Mouse (Mus musculus): ENCODE measurements at regions not wholly inside any gene's neighbourhood (a gene's known extent, or its start where the extent isn't known, plus 50 kb on each side); places are given as distances from the start of the nearest gene placed in this dataset.

DNA sequence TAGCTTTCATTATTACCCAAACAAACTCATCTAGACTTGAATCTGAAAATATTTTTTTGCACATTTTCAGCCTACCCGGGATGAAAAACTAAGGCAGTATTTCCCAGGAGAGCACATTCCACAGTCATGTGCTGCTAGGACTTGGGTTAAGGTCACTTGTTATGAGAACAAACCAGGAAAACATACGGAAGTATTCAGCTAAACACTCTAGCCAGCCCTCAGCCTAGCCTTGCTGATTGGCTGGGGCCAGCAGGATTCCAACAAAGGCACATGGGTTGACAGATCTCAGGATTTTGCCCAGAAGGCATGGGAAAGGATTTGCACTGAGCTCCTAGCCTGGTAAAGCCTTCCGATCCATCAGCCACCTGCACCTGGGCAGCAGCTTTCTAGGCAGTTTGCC lies 68.0 kb upstream of the Jak1 start:
- WGBS, result 61% methylated on average over 3 of the region's 3 CpGs
- H3K4me2 ChIP-seq (ENCODE audit: low read depth, low read length), result no peak overlapping the region
- no peaks in the 10 kb centered on the region for H3K27me3 ChIP-seq (ENCODE audit: control insufficient read depth, insufficient read depth, low read length)
- no peak overlapping the region for H3K27ac ChIP-seq (ENCODE audit: low read length)
- H3K4me1 ChIP-seq (ENCODE audit: control insufficient read depth, insufficient read depth, low read length), result no peaks in the 10 kb centered on the region
- H3K4me3 ChIP-seq (replicated peaks; ENCODE audit: low read length), result no peak overlapping the region
- ATAC-seq (ENCODE audit: insufficient read depth, low FRiP score), result no peak
- H3K9me3 ChIP-seq (replicated peaks; ENCODE audit: control insufficient read depth, low read length), result no peaks in the 10 kb centered on the region
- H3K36me3 ChIP-seq (ENCODE audit: control insufficient read depth, insufficient read depth, low read length), result no peaks in the 10 kb centered on the region
- H3K9ac ChIP-seq (ENCODE audit: low read length), result no peak overlapping the region

DNA sequence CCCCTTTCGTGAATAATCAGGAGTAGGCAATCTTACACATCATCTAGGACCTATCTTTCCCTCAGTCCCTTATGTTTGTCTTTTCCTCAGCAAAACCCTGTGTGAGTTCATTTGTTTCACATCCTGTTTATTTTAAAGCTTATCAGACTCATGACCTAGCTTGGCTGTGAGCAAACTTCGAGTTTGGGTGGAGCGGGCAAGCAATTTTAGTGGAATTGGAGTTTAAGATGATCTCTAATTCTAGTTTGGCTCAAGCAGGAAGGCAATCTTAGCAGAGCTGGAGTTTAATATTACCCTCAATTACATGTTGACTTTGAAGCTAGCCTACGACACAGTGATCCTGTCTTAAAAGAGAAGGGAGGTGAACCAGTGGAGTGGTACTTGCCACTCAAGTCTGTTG lies 66.1 kb upstream of the Jak1 start:
- Histone ChIP-seq H3K9me3 (replicated peaks; ENCODE audit: control insufficient read depth, low read length) (no peaks in the 10 kb centered on the region), H3K36me3 (ENCODE audit: control insufficient read depth, insufficient read depth, low read length) (no peaks in the 10 kb centered on the region), H3K27me3 (ENCODE audit: control insufficient read depth, insufficient read depth, low read length) (no peaks in the 10 kb centered on the region), H3K4me2 (ENCODE audit: low read depth, low read length) (no peak overlapping the region), H3K4me3 (replicated peaks; ENCODE audit: low read length) (no peak overlapping the region), H3K27ac (ENCODE audit: low read length) (no peak overlapping the region), H3K4me1 (ENCODE audit: control insufficient read depth, insufficient read depth, low read length) (no peaks in the 10 kb centered on the region), H3K9ac (ENCODE audit: low read length) (no peak overlapping the region)
- ATAC-seq (ENCODE audit: insufficient read depth, low FRiP score), result no peak
- WGBS, result 40% methylated on average over 4 of the region's 4 CpGs

DNA sequence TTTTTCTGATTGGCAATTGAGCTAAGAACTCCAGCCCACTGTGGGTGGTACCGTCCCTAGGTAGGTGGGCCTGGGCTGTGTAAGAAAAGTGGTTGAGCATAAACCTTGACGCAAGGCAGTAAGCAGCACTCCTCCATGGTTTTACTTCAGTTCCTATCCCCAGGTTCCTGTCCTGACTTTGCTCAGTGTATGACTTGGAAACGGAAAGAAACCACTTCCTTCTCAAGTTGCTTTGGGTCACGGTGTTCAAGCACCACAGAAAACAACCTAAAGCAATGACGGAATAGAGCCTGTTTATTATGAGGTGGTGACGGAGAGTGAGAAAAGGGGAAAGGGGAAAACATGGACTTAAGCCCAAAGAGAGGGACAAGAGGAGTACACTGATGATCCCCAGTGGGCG lies 64.0 kb upstream of the Jak1 start:
- Histone ChIP-seq H3K4me2 (ENCODE audit: low read depth, low read length) (no peak overlapping the region), H3K27me3 (ENCODE audit: control insufficient read depth, insufficient read depth, low read length) (no peaks in the 10 kb centered on the region), H3K9ac (ENCODE audit: low read length) (no peak overlapping the region), H3K36me3 (ENCODE audit: control insufficient read depth, insufficient read depth, low read length) (no peaks in the 10 kb centered on the region), H3K4me1 (ENCODE audit: control insufficient read depth, insufficient read depth, low read length) (no peaks in the 10 kb centered on the region), H3K4me3 (replicated peaks; ENCODE audit: low read length) (no peak overlapping the region), H3K27ac (ENCODE audit: low read length) (no peak overlapping the region), H3K9me3 (replicated peaks; ENCODE audit: control insufficient read depth, low read length) (no peaks in the 10 kb centered on the region)
- ATAC-seq (ENCODE audit: insufficient read depth, low FRiP score), result no peak
- WGBS, result 84% methylated on average over 7 of the region's 7 CpGs

DNA sequence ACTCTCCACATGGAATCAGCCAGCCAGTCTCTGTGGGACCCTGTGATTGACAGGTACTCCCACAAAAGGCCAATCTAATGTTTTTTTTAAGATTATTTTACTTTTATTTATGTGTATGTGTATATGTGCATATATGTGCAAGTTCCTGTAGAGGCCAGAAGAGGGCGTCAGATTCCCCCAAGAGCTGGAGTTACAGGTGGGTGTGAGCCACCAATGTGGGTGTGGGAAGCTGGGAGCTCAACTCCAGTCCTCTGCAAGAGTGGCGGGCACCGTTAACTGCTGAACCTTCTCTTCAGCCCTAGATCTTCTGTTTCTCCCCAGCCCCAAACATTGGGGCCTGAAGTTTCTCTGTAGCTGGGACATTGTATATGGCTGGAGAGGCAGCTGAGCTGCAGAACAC lies 61.0 kb upstream of the Jak1 start:
- Histone ChIP-seq H3K4me3 (replicated peaks; ENCODE audit: low read length) (no peak overlapping the region), H3K9me3 (replicated peaks; ENCODE audit: control insufficient read depth, low read length) (no peaks in the 10 kb centered on the region), H3K9ac (ENCODE audit: low read length) (no peak overlapping the region), H3K27ac (ENCODE audit: low read length) (no peak overlapping the region), H3K4me2 (ENCODE audit: low read depth, low read length) (no peak overlapping the region), H3K4me1 (ENCODE audit: control insufficient read depth, insufficient read depth, low read length) (no peaks in the 10 kb centered on the region), H3K27me3 (ENCODE audit: control insufficient read depth, insufficient read depth, low read length) (no peaks in the 10 kb centered on the region), H3K36me3 (ENCODE audit: control insufficient read depth, insufficient read depth, low read length) (no peaks in the 10 kb centered on the region)
- WGBS, result 83% methylated on average over 3 of the region's 3 CpGs
- no peak for ATAC-seq (ENCODE audit: insufficient read depth, low FRiP score)

DNA sequence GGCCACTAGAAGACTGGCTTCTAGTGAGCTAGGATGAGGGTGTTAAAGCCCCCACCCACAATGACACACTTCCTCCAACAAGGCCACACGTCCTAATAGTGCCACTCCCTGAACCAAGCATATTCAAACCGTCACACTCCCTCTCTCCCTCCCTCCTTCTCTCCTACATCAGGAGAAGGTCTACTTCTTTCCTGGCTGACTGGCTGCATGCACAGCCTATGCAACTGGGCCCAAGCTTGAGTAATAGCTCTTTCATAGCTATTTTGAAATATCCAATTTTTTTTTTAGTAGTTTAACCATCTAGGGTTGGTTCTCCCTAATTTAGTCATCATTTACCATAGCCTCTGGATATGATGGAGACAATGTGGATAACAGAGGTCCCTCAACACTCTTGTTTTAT lies 56.6 kb upstream of the Jak1 start:
- H3K4me1 ChIP-seq (ENCODE audit: control insufficient read depth, insufficient read depth, low read length), result no peaks in the 10 kb centered on the region
- no peak overlapping the region for H3K27ac ChIP-seq (ENCODE audit: low read length)
- ATAC-seq (ENCODE audit: insufficient read depth, low FRiP score), result no peak
- H3K9me3 ChIP-seq (replicated peaks; ENCODE audit: control insufficient read depth, low read length), result no peaks in the 10 kb centered on the region
- no peaks in the 10 kb centered on the region for H3K36me3 ChIP-seq (ENCODE audit: control insufficient read depth, insufficient read depth, low read length)
- no peaks in the 10 kb centered on the region for H3K27me3 ChIP-seq (ENCODE audit: control insufficient read depth, insufficient read depth, low read length)
- H3K4me3 ChIP-seq (replicated peaks; ENCODE audit: low read length), result no peak overlapping the region
- no peak overlapping the region for H3K9ac ChIP-seq (ENCODE audit: low read length)
- 75% methylated on average over 2 of the region's 2 CpGs for WGBS
- no peak overlapping the region for H3K4me2 ChIP-seq (ENCODE audit: low read depth, low read length)

DNA sequence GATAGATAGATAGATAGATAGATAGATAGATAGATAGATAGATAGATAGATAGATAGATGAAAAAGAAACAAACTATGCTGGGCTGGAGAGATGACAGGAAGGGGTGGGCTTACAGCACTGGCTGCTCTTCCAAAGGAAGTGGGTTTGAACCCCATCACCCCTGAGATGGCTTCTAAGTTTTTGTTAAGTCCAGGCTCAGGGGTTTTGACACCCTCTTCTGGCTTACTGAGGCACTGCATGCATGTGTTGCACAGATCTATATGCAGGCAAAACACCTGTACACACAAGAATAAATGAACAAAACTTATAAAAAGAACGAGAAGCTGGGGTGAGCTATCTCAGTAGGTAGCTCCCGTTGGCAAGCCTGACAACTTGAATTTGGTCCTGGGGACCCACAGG lies 55.5 kb upstream of the Jak1 start:
- Histone ChIP-seq H3K27ac (ENCODE audit: low read length) (no peak overlapping the region), H3K4me3 (replicated peaks; ENCODE audit: low read length) (no peak overlapping the region), H3K9me3 (replicated peaks; ENCODE audit: control insufficient read depth, low read length) (no peaks in the 10 kb centered on the region), H3K4me1 (ENCODE audit: control insufficient read depth, insufficient read depth, low read length) (no peaks in the 10 kb centered on the region), H3K9ac (ENCODE audit: low read length) (no peak overlapping the region), H3K27me3 (ENCODE audit: control insufficient read depth, insufficient read depth, low read length) (no peaks in the 10 kb centered on the region), H3K4me2 (ENCODE audit: low read depth, low read length) (no peak overlapping the region), H3K36me3 (ENCODE audit: control insufficient read depth, insufficient read depth, low read length) (no peaks in the 10 kb centered on the region)
- WGBS, result 68% methylated on average over 2 of the region's 2 CpGs
- ATAC-seq (ENCODE audit: insufficient read depth, low FRiP score), result no peak

DNA sequence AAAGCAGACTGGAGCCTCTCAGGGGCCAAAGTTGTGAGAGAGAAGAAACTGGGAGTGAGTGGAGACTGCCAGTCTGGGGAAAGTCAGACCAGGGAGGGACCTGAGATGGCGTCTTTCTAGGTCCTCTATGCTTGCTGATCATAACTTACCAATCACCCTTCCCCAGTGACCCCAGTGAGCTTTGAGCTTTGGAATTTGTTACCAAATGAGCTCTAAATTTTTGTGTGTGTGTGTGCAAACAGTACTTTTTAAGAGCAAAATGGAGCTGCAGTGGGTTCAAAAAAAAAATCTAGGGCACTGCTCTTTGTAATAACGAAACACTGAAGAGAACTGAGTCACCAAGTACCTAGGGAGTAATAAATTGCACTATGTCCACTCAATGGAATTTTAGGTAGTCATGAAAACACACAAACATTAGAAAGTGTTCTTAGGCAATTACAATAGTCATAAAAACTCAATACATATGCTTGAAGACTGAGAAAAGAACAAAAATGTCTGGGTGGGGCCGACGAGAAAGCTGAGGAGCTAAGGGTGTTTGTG lies 54.7 kb upstream of the Jak1 start:
- Histone ChIP-seq H3K9ac (ENCODE audit: low read length) (no peak overlapping the region), H3K27ac (ENCODE audit: low read length) (no peak overlapping the region), H3K4me3 (replicated peaks; ENCODE audit: low read length) (no peak overlapping the region), H3K27me3 (ENCODE audit: control insufficient read depth, insufficient read depth, low read length) (no peaks in the 10 kb centered on the region), H3K36me3 (ENCODE audit: control insufficient read depth, insufficient read depth, low read length) (no peaks in the 10 kb centered on the region), H3K9me3 (replicated peaks; ENCODE audit: control insufficient read depth, low read length) (no peaks in the 10 kb centered on the region), H3K4me1 (ENCODE audit: control insufficient read depth, insufficient read depth, low read length) (no peaks in the 10 kb centered on the region), H3K4me2 (ENCODE audit: low read depth, low read length) (no peak overlapping the region)
- no peak for ATAC-seq (ENCODE audit: insufficient read depth, low FRiP score)
- WGBS, result 83% methylated on average over 4 of the region's 4 CpGs

DNA sequence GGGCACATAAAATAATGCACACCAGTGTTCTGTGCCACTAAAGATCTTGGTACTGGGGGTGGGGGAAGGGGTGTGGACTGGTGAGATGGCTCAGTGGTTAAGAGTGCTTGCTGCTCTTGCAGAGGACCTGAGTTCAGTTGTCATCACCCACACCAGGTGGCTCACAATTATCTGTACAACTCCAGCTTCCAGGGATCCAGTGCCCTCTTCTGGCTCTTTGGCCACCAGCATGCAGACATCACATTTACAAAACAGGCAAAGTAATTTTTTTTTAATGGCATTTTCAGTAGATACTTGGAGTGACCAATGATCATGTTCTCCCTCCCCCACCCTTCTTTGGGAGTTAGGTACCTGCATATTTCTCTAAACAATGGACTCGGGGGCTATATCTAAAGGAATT lies 53.8 kb upstream of the Jak1 start:
- no peak overlapping the region for H3K9ac ChIP-seq (ENCODE audit: low read length)
- no peak overlapping the region for H3K27ac ChIP-seq (ENCODE audit: low read length)
- no peaks in the 10 kb centered on the region for H3K36me3 ChIP-seq (ENCODE audit: control insufficient read depth, insufficient read depth, low read length)
- H3K4me1 ChIP-seq (ENCODE audit: control insufficient read depth, insufficient read depth, low read length), result no peaks in the 10 kb centered on the region
- no peaks in the 10 kb centered on the region for H3K9me3 ChIP-seq (replicated peaks; ENCODE audit: control insufficient read depth, low read length)
- no peaks in the 10 kb centered on the region for H3K27me3 ChIP-seq (ENCODE audit: control insufficient read depth, insufficient read depth, low read length)
- WGBS, result 76% methylated on average over 1 of the region's 1 CpGs
- no peak overlapping the region for H3K4me3 ChIP-seq (replicated peaks; ENCODE audit: low read length)
- ATAC-seq (ENCODE audit: insufficient read depth, low FRiP score), result no peak
- no peak overlapping the region for H3K4me2 ChIP-seq (ENCODE audit: low read depth, low read length)

DNA sequence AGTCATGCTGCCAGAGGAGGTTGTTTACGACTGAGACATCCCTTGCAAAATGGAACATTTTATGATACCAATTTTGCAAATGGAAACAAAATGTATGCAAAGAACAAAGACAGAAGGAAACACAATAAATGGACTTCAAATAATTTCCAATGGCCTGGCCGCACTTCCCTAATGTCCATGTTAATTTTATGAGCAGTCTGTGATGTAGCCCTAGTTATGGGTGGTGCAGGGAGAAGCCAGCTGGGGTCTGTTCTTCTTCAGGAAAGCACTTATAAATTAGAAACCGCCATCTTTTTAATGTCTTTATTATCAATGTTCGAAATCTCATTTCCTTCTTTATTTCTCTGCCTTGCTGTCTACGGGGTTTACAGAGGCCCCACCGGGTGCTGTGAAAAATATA lies 51.0 kb upstream of the Jak1 start:
- Histone ChIP-seq H3K4me2 (ENCODE audit: low read depth, low read length) (no peak overlapping the region), H3K27me3 (ENCODE audit: control insufficient read depth, insufficient read depth, low read length) (no peaks in the 10 kb centered on the region), H3K9ac (ENCODE audit: low read length) (no peak overlapping the region), H3K27ac (ENCODE audit: low read length) (no peak overlapping the region), H3K36me3 (ENCODE audit: control insufficient read depth, insufficient read depth, low read length) (no peaks in the 10 kb centered on the region), H3K9me3 (replicated peaks; ENCODE audit: control insufficient read depth, low read length) (no peaks in the 10 kb centered on the region), H3K4me3 (replicated peaks; ENCODE audit: low read length) (no peak overlapping the region), H3K4me1 (ENCODE audit: control insufficient read depth, insufficient read depth, low read length) (no peaks in the 10 kb centered on the region)
- WGBS, result 75% methylated on average over 6 of the region's 6 CpGs
- ATAC-seq (ENCODE audit: insufficient read depth, low FRiP score), result no peak

Data from stomach, embryonic 16.5 days (tissue).